Mouse (Mus musculus) adrenal gland, postnatal 25 days (tissue): ENCODE measurements around the gene Atp6v1c2. TPM values are rescaled to one million over a fixed set of nuclear protein-coding genes. Genes with fewer than 3 reads are reported as not detected.

Source experiments
- DNase-seq: peaks from one replicate; pipeline ENCODE4 v3.0.0; 2021; ENCODE audit warnings: mixed read lengths
- microRNA-seq, 2 experiments: library from miRNA; unstranded; fragments of <30 nt; microRNA quantifications; one replicate each; pipeline ENCODE4 v1.2.0; 2021
- total RNA-seq: library from RNA; stranded (reverse); gene quantifications from 2 replicates; pipeline ENCODE4 v1.2.3, GENCODE M21; 2021

The Atp6v1c2 gene
- total RNA-seq, 1 experiment from 2014 or later = 1.5 TPM

DNA sequence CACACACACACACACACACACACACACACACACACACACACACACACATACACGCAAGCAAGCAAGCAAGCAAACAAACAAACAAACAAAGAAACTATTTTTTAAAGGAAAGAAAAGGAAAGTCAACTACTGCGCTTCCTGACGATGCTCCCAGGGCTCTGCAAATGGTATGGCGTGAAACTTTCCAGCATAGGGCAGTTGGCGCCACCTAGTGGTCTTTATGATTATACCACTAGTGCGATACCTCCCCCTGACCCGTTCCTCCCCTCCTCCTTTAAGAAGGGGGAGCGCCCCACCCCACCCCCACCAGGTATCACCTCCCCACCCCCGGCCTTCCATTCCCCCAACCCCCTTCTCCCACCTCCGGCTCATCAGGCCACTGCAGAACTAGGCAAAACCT, 72.3 kb downstream of the Atp6v1c2 start:
- DNase-seq = peak; percentile 34

DNA sequence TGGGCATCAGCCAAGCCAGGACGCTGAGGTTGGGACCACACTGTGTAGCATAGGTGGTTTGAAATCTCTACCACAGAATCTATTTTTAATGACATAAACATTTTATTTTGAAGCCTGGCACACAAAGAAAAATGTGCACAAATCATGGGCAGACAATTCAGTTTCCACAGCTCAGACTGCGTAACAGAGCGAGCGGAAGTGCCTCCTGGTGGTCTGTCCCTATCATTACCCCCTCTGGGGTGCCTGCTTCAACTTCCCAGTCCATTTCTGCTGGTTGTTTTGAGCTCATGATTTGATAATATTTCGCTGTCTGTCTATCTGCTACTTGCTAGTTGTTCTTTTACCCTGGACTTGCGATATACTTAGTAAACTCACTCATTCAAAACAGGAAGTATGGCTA, 73.6 kb downstream of the Atp6v1c2 start:
- no peak for DNase-seq

DNA sequence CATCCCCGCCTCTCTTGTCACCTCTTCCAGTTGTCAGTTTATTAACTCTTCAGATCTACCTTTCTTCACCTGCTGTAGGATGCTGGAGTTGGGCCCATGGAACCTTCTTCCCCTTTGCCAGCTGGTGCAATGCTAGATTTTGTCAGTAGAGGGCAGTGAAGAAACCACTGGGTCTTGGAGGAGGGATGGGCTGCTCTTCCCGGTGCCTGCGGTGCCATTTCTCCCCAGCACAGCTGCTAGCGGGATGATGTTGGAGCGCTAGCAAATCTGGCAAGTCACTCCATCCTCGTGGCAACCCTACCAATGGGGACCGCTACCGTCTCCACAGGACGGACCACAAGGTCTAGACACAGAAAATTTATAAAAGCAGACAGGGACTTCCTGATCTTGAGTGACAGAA, 76.1 kb downstream of the Atp6v1c2 start:
- DNase-seq = peak; percentile 47

GRCm38 (mm10) chr12:17250962-17251361, 78.2 kb downstream of the Atp6v1c2 start:
- no peak for DNase-seq

DNA sequence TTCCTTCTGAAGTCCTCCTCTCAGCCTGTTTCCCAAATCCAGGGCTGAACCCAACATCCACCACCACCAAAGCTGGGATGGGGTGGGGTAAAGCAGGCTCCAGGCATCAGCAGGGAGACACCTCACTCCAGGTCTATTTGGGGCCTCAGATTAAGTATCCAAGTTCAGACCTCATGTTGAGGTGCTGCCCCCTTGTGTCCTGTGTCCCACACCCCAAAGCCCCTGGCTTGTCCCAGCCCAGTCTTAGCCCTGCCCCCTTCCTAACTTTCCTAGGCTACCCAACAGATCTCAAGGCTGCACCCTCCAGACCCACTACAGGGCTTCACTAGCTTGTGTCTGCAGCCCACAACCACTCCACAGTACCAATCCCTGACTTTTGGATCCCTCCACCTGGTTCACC, 87.1 kb downstream of the Atp6v1c2 start:
- DNase-seq = peak; percentile 18

GRCm38 (mm10) chr12:17241614-17242013, 87.5 kb downstream of the Atp6v1c2 start:
- DNase-seq = no peak

GRCm38 (mm10) chr12:17241016-17241415, 88.1 kb downstream of the Atp6v1c2 start:
- no peak for DNase-seq

DNA sequence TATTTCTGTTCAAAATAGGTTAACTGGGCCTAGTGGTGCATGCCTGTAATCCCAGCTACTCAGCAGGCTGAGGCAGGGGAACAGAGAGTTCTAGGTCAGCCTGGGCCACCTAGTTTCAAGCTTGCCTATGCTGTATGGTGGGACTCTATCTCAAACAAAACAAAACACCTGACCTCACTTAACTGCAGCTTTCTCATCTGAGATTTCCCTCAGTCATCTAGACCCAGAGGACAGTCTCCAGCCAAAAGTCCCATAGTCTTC, 89.8 kb downstream of the Atp6v1c2 start:
- DNase-seq = no peak

GRCm38 (mm10) chr12:17238588-17239427, 90.4 kb downstream of the Atp6v1c2 start:
- DNase-seq = no peak

GRCm38 (mm10) chr12:17235535-17236313, 93.4 kb downstream of the Atp6v1c2 start:
- DNase-seq = no peak

Small RNAs within 50 kb of the gene (microRNA-seq; reads per million reads assigned to microRNA genes)
- 5.1 to 6.4 reads per million in 2 experiments for gene Mir3066

Other genes starting within 250 kb of the Atp6v1c2 start
- gene Kcnf1, start 152.5 kb downstream of the Atp6v1c2 start, total RNA-seq = 0.21 and 0.57 TPM in 2 replicates
- gene Pdia6, start 62.8 kb downstream of the Atp6v1c2 start, total RNA-seq = 156 TPM in 2 replicates
- 13.8 and 16.1 TPM in 2 replicates for gene Nol10, start 19.1 kb upstream of the Atp6v1c2 start, total RNA-seq
- 289 and 311 TPM in 2 replicates for gene Odc1, start 215.4 kb upstream of the Atp6v1c2 start, total RNA-seq